Mouse (Mus musculus) stomach, embryonic 14.5 days (tissue): ENCODE results near the gene Scg5. TPM values are rescaled to one million over a fixed set of nuclear protein-coding genes. Genes with fewer than 3 reads are reported as not detected.

Experiments
- ATAC-seq: fragments of 200-750 bp; cut with Nextera tagmentation; 2 replicates; pipeline ENCODE4 v1.8.0; 2017; ENCODE audit warnings: low read depth, moderate TSS enrichment; ENCODE audit not compliant: insufficient number of reproducible peaks, insufficient read depth, low FRiP score
- H3K27ac ChIP-seq: fragments of 300-500 bp; sonication (generic); 2 replicates; pipeline ENCODE4 v1.5.1; 2014; ENCODE audit warnings: mild to moderate bottlenecking, low read length, moderate library complexity, mixed read lengths
- H3K27me3 ChIP-seq: fragments of 300-500 bp; sonication (generic); 2 replicates; pipeline ENCODE4 v1.6.1; 2014; ENCODE audit warnings: low read length, control low read depth, mixed read lengths; ENCODE audit not compliant: control insufficient read depth, insufficient read depth
- H3K36me3 ChIP-seq: fragments of 300-500 bp; sonication (generic); 2 replicates; pipeline ENCODE4 v1.6.1; 2014; ENCODE audit warnings: mild to moderate bottlenecking, control low read depth, low read length, moderate library complexity, mixed read lengths; ENCODE audit not compliant: control insufficient read depth, insufficient read depth
- H3K4me1 ChIP-seq: fragments of 300-500 bp; sonication (generic); 2 replicates; pipeline ENCODE4 v1.6.1; 2014; ENCODE audit warnings: low read length, control low read depth, mixed read lengths; ENCODE audit not compliant: control insufficient read depth, insufficient read depth
- H3K4me2 ChIP-seq: fragments of 300-500 bp; sonication (generic); replicated peaks from 2 replicates; pipeline ENCODE4 v1.6.1; 2014; ENCODE audit warnings: low read depth, low read length, control low read depth
- H3K4me3 ChIP-seq: fragments of 300-500 bp; sonication (generic); 2 replicates; pipeline ENCODE4 v1.5.1; 2014; ENCODE audit warnings: low read depth, low read length, control low read depth
- H3K9ac ChIP-seq: fragments of 300-500 bp; sonication (generic); replicated peaks from 2 replicates; pipeline ENCODE4 v1.6.1; 2014; ENCODE audit warnings: low read depth, mild to moderate bottlenecking, control low read depth, low read length, moderate library complexity, mixed read lengths
- H3K9me3 ChIP-seq: fragments of 300-500 bp; sonication (generic); 2 replicates; pipeline ENCODE4 v1.6.1; 2016; ENCODE audit warnings: low read depth, low read length, control low read depth; ENCODE audit not compliant: control insufficient read depth
- WGBS: fragments of 180-500 bp; shearing (Covaris S2); extraction: QIAGEN DNeasy Blood & Tissue Kit; methylation state at CpG from one replicate; pipeline ENCODE4 v1.1.7; 2014; 5-methylcytosine and 5-hydroxymethylcytosine counted together
- polyA plus RNA-seq: library from polyadenylated mRNA; unstranded; fragments of >200 nt; fragmentation: Nextera tagmentation; extraction: Ambion mirVana; gene quantifications from 2 replicates; pipeline ENCODE4 v1.2.1, GENCODE M21; 2014

Scg5 gene
- polyA plus RNA-seq, 1 experiment from 2014 or later: 16.4 TPM

GRCm38 (mm10) chr2:113774150-113774805 is 54.6 kb downstream of the Scg5 start:
- 0 out of 2 replicates have a peak, but pooled peaks cover 2% of the 10 kb centered on the region for H3K4me1 ChIP-seq
- H3K9me3 ChIP-seq: no peaks in the 10 kb centered on the region
- 56% methylated on average over 6 of the region's 6 CpGs for WGBS
- H3K27ac ChIP-seq: no peak overlapping the region
- H3K9ac ChIP-seq: no peak overlapping the region
- H3K4me3 ChIP-seq: no peak overlapping the region
- peak; percentile 79; the same call in 1 of the 2 replicates for ATAC-seq
- no peaks in the 10 kb centered on the region for H3K36me3 ChIP-seq
- H3K4me2 ChIP-seq: no peak overlapping the region
- H3K27me3 ChIP-seq: no peaks in the 10 kb centered on the region

GRCm38 (mm10) chr2:113768541-113769303 is 60.2 kb downstream of the Scg5 start:
- H3K4me3 ChIP-seq: no peak overlapping the region
- WGBS: 86% methylated on average over 8 of the region's 8 CpGs
- H3K27me3 ChIP-seq: no peaks in the 10 kb centered on the region

GRCm38 (mm10) chr2:113765885-113766284 is 63.0 kb downstream of the Scg5 start:
- WGBS: 41% methylated on average over 1 of the region's 1 CpGs
- Histone ChIP-seq H3K27ac (no peak overlapping the region), H3K4me2 (no peak overlapping the region), H3K9me3 (no peaks in the 10 kb centered on the region), H3K36me3 (no peaks in the 10 kb centered on the region), H3K27me3 (no peaks in the 10 kb centered on the region), H3K9ac (no peak overlapping the region), H3K4me1 (no peaks in the 10 kb centered on the region), H3K4me3 (no peak overlapping the region)
- ATAC-seq: no peak

More at GRCm38 (mm10) chr2:113768541-113769303, 60.2 kb downstream of the Scg5 start:
- Histone ChIP-seq H3K4me1 (no peaks in the 10 kb centered on the region), H3K4me2 (no peak overlapping the region), H3K36me3 (no peaks in the 10 kb centered on the region), H3K27ac (no peak overlapping the region), H3K9me3 (no peaks in the 10 kb centered on the region), H3K9ac (no peak overlapping the region)
- no peak for ATAC-seq

GRCm38 (mm10) chr2:113764968-113765367 is 64.0 kb downstream of the Scg5 start:
- ATAC-seq: no peak
- no peak overlapping the region for H3K4me3 ChIP-seq
- H3K4me2 ChIP-seq: no peak overlapping the region
- H3K27ac ChIP-seq: no peak overlapping the region
- H3K9me3 ChIP-seq: no peaks in the 10 kb centered on the region
- H3K27me3 ChIP-seq: no peaks in the 10 kb centered on the region
- WGBS: 81% methylated on average over 5 of the region's 5 CpGs
- no peaks in the 10 kb centered on the region for H3K36me3 ChIP-seq
- no peak overlapping the region for H3K9ac ChIP-seq
- no peaks in the 10 kb centered on the region for H3K4me1 ChIP-seq

- Histone ChIP-seq H3K9ac (peak within 1 kb of the TSS; percentile 28; the same call in 1 of the 2 replicates), H3K27me3 (peaks cover 21% of the 10 kb centered on the region), H3K36me3 (no peaks in the 10 kb centered on the region), H3K4me3 (peak within 1 kb of the TSS; percentile 41), H3K4me2 (peak within 1 kb of the TSS; percentile 89), H3K9me3 (no peaks in the 10 kb centered on the region), H3K27ac (no peak within 1 kb of the TSS), H3K4me1 (peaks cover 4% of the 10 kb centered on the region; the same call in 1 of the 2 replicates)
- WGBS: under 1% methylated on average over 64 of the region's 64 CpGs
- ATAC-seq: peak; percentile 38; the same call in 1 of the 2 replicates
These were observed 70.4 kb downstream of the Scg5 start, which contains the start of gene Grem1 for GRCm38 (mm10) chr2:113758311-113759161. Grem1 (minus strand) TSS chr2:113758646.

- peak overlapping the region; percentile 28; the same call in 1 of the 2 replicates for H3K9ac ChIP-seq
- peak; percentile 54; the same call in 1 of the 2 replicates for ATAC-seq
- H3K27me3 ChIP-seq: peaks cover 21% of the 10 kb centered on the region
- peaks cover 4% of the 10 kb centered on the region; the same call in 1 of the 2 replicates for H3K4me1 ChIP-seq
- H3K4me3 ChIP-seq: peak overlapping the region; percentile 41
- WGBS: under 1% methylated on average over 47 of the region's 47 CpGs
- no peaks in the 10 kb centered on the region for H3K9me3 ChIP-seq
- no peaks in the 10 kb centered on the region for H3K36me3 ChIP-seq
- peak overlapping the region; percentile 89 for H3K4me2 ChIP-seq
- H3K27ac ChIP-seq: no peak overlapping the region
These were observed 71.2 kb downstream of the Scg5 start for GRCm38 (mm10) chr2:113757525-113758310.

GRCm38 (mm10) chr2:113756924-113757524 is 71.9 kb downstream of the Scg5 start:
- WGBS: 3% methylated on average over 12 of the region's 12 CpGs
- Histone ChIP-seq H3K4me3 (peak overlapping the region; percentile 41), H3K36me3 (no peaks in the 10 kb centered on the region), H3K9ac (no peak overlapping the region), H3K4me1 (peaks cover 4% of the 10 kb centered on the region; the same call in 1 of the 2 replicates), H3K27me3 (peaks cover 21% of the 10 kb centered on the region), H3K9me3 (no peaks in the 10 kb centered on the region), H3K27ac (no peak overlapping the region), H3K4me2 (peak overlapping the region; percentile 89)
- no peak for ATAC-seq
